Mouse (Mus musculus) splenic B cell, adult 2 months (primary cell): Measurements from ENCODE around the gene Slc8b1.

Source experiments
- DNase-seq: peaks from one replicate; pipeline ENCODE4 v3.0.0-alpha.2; 2011; ENCODE audit warnings: low read depth, low spot score
- H3K27me3 ChIP-seq: 2 replicates; pipeline ENCODE4 v1.6.1; 2012; ENCODE audit warnings: mild to moderate bottlenecking, low read length, moderate library complexity, mixed read lengths; ENCODE audit not compliant: control insufficient read depth, poor library complexity, insufficient read depth, severe bottlenecking
- H3K36me3 ChIP-seq: 2 replicates; pipeline ENCODE4 v1.6.1; 2012; ENCODE audit warnings: mild to moderate bottlenecking, low read length, moderate library complexity, mixed read lengths; ENCODE audit not compliant: control insufficient read depth, poor library complexity, insufficient read depth, severe bottlenecking

Gene Slc8b1

DNA sequence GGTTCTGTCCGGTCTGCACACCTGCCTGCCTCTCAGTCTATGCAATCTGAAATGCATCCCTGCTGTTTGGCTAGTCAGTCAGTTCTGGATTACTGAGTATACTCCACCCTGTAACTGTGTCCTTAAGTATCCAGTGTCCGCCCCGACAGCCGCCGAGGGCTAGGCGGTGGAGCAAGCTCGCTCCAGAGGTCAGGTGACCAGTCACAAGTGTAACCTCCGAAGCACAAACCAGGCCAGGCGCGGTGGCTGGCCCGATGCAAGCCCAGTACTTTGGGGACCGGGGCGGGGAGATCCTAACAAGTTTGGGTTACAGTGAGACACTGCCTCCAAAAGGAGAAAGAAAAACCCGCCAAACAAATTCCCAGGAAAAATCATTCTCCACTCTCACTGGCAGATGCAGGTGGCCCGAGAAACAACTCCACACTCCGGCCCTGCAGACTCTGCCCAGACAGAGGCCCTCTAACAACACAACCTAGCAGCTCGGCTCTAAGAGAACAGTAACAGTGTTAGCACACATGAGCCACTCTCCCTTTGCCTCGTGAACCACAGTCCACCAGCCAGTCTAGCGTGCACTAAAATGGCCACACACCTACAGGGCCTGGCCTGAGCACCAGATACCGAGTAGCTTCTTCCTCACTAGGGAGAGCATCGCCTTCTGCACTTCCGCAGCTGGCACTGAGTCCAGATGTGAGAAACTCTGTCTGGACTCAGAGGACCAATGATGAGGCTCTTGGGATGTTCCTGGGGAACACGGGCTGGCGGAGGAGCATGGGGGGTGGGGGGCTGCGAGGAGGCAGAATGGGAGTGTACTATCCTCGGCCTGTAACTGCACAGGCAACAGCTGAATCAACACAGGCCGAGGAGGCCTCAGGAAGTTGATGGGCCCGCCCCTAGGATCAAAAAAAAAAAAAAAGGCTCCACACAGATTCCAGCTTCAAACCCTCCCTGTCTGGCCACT lies 52.3 kb downstream of the Slc8b1 start:
- Histone ChIP-seq H3K27me3 (no peaks in the 10 kb centered on the region), H3K36me3 (0 out of 2 replicates have a peak, but pooled peaks cover 2% of the 10 kb centered on the region)
- no peak for DNase-seq

DNA sequence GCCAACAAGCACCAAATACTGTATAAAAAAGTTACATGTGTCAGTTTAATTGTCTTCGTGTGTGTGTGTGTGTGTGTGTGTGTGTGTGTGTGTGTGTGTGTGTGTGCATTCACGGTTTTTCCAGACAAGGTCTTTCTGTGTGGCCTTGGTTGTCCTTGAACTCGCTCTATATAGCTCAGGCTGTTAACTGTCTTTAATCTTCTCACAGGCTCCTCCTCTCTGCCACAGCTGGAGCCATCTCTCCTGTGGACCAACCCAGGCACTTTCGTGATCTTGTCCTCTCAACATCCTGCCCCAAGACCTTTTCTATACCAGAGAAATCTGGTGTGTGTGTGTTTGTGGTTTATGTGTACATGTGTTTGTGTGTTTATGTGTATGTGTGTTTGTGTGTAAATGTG lies 52.9 kb downstream of the Slc8b1 start:
- DNase-seq: no peak
- Histone ChIP-seq H3K27me3 (no peaks in the 10 kb centered on the region), H3K36me3 (0 out of 2 replicates have a peak, but pooled peaks cover 2% of the 10 kb centered on the region)

DNA sequence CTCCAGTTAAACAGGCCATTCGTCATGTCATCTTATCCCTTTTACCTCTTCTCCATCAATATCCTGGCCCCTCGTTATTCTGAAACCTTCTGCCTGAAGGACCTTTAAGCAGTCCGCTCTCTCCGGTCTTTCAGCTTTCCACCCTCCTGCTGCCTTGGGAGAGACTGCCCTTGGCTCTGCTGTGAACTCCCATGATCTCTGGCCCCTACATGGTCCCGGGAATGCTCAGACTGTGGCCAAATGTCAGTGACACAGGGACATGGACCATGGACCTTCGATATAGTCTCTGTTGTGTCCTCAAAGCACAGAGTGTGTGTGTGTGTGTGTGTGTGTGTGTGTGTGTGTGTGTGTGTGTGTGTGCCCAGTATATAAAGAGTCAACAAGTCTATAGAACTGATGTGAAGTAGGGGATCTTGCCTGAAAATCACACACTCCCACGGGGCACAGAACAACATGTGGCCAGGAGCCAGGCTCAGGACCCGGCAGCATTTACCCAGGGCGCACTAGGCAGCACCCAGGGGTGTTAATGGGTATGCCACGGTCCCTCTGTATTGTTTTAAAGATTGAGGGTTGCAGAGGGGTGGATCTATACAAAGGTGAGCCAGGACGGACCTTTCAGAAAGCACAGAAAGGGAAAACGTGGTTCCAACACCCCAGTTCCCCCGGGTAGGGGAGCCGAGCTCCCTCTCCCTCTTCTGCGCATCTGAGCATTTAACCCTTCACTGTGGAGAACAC lies 54.4 kb downstream of the Slc8b1 start:
- DNase-seq: no peak
- 0 out of 2 replicates have a peak, but pooled peaks cover 2% of the 10 kb centered on the region for H3K36me3 ChIP-seq
- H3K27me3 ChIP-seq: no peaks in the 10 kb centered on the region

DNA sequence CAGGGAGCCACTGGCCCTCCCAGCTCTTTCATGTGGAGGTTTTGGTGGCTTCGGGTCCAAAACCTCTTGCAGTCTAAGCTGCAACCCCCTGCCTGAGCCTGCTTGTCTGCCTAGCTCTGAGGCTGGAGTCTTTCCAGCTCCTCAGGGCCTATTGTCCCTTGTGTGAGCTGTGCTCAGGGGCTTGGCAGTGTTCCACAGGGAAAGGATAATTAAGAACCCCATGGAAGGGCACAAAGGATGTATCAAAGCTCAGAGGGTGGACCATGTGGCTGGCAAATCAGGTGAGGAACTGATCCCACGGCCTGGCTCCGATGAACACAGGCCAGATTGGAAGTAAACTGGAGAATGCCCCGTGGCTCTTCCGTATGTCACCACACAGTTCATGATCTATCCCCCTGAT lies 55.1 kb downstream of the Slc8b1 start:
- Histone ChIP-seq H3K27me3 (no peaks in the 10 kb centered on the region), H3K36me3 (0 out of 2 replicates have a peak, but pooled peaks cover 2% of the 10 kb centered on the region)
- no peak for DNase-seq

DNA sequence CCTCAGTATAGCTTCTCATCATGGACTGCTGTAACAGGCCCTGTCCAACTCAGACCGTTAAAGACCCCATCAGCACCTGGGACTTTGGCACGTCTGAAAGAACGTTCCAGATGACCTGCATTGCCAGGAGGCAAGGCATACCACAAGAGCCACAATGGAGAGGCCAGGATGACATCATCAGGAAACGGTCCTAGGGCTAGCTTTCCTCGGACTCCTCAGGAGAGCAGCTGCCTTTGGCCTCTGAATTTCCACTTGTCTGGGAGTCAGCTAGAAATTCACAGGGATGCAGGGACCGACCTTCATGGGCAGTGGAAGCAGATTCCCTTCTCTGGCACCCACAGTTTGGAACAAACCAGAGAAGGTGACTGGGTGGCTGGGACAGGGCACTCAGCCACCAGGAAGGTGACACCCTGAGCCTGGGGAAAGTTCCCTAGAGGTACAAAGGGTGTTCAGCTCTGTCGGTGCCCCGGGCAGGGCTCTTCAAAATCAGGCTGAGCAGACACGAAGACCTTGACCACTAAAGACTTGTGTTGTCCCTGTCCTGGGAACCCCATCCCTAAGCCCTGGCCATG lies 55.8 kb downstream of the Slc8b1 start:
- H3K27me3 ChIP-seq: no peaks in the 10 kb centered on the region
- no peak for DNase-seq
- 0 out of 2 replicates have a peak, but pooled peaks cover 2% of the 10 kb centered on the region for H3K36me3 ChIP-seq

DNA sequence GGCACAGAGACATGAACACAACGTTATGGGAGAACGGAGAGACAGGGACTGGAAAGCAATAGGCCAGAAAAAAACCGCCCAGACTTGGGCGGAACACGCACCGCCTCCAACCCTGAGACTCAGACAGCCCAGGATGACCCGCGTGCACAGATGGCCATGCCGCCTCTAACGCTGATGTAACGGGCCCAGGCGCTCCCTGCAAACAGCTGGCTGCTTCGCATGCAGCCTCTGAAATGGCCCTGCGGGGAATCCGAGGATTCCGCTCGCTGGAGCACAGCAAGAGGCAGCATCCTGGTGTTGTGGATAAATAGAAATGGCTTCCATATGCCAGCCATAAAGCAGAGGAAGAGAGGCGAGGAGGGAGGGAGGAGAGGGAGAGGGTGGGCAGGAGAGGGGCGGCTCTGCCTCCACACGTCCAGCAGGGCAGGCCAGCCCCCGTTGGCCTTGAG lies 56.3 kb downstream of the Slc8b1 start:
- no peak for DNase-seq
- Histone ChIP-seq H3K27me3 (no peaks in the 10 kb centered on the region), H3K36me3 (0 out of 2 replicates have a peak, but pooled peaks cover 2% of the 10 kb centered on the region)

DNA sequence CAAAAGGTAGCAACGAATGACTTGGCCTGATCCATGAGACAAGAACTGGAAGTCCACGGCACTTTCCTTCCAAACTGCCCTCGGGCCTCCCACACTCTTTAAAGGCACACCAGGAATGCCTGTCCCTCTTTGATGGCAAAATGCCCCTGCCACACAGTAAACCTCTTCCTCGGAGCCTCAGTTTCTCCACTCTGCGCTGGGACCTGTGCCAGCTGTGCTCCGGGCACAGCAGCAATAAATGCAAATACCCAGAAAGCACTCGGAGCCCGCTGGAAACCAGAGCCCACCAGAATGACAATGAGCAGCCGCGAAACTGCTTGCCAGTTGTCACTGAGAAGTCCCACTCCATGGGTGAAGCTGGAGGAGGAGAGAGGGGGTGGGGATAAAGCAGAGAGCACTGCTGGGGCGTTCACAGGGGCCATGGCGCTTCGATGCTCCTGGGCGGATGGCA lies 56.8 kb downstream of the Slc8b1 start:
- DNase-seq: no peak
- Histone ChIP-seq H3K36me3 (0 out of 2 replicates have a peak, but pooled peaks cover 2% of the 10 kb centered on the region), H3K27me3 (no peaks in the 10 kb centered on the region)

DNA sequence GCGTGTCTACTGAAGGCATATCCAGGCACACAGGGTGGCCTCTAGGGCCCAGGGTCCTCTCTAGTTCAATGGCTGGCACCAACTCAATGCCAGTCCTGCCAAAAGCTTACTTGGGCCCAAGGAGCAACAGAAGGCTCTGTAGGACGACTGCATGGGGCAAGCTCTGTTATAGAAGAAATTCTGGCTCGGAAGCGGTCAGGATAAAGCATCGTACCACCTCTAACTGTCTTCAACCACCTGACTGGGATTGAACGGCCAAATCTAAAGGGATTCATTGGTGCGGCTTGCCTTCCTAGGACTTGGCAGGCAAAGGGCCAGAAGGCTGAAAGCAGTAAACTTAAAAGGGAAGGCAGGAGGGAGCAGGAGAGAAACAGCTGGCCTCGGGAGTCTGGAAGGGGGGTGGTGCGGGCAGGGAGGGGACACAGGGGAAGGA lies 57.4 kb downstream of the Slc8b1 start:
- Histone ChIP-seq H3K36me3 (0 out of 2 replicates have a peak, but pooled peaks cover 2% of the 10 kb centered on the region), H3K27me3 (no peaks in the 10 kb centered on the region)
- no peak for DNase-seq

DNA sequence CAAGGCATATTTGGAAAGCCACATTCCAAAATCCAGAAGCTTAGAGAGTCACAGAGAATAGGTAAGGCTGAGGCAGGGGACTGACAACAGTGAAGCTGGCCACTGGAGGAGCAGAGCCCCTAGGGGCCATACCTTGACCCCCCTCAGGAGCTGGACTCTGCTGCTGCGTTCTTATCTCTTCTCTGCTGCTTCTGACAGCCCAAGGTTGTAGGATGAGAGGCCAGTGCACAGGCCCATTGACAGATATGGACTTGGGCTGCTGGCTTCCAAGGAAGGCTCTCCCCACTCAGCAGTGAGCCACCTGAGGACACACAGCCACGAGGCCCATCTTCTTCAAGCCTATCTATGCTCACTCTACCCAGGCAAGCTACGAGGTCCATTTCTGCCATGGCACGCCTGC lies 58.0 kb downstream of the Slc8b1 start:
- no peak for DNase-seq
- H3K36me3 ChIP-seq: 0 out of 2 replicates have a peak, but pooled peaks cover 2% of the 10 kb centered on the region
- no peaks in the 10 kb centered on the region for H3K27me3 ChIP-seq

DNA sequence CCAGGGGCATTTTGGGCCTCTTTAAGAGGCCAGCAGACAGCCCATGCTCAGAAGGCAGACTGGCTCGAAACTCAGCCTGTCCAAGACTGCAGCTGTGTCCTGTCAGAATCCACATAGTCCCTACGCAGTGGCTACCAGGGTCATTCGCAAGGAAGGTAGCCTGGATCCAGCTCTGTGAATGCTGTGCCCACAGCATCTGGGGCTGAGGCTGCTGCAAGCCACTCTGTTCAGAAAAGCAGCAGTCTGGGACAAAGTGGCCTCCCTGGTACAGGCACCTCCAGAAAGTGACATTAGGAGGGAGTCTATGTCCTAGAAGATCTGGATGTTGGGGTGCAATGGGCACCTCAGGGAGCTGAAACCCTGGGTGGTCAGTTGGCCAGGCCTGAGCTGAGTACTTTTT lies 58.8 kb downstream of the Slc8b1 start:
- H3K27me3 ChIP-seq: no peaks in the 10 kb centered on the region
- DNase-seq: no peak
- H3K36me3 ChIP-seq: 0 out of 2 replicates have a peak, but pooled peaks cover 2% of the 10 kb centered on the region

DNA sequence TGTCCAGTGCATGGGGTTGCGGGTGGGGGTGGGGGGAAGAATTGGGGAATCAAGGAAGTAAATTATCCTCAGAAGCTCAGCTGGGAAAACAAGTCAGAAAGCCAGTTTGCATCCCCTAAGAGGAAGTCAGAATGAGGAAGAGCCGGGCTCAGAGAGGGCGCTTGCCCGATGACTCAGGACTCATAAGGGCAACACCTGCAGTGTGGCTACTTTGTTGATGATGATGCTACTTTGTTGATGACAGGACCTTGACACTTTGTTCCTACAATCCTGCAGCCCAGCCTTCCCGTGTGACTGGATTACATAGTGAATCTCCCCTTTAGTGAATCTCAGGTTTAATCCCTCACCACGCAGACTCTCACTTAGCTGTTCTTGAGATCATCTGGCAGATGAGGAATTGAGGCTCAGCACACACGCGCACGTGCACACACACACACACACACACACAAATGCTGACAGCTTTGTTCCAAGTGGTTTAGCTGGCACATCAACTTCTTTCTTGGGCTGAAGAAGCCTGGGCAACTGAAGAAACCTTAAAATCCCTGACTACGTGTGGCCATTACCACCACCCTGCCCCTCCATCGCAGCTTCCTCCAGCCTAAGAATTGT lies 59.4 kb downstream of the Slc8b1 start:
- Histone ChIP-seq H3K36me3 (0 out of 2 replicates have a peak, but pooled peaks cover 2% of the 10 kb centered on the region), H3K27me3 (no peaks in the 10 kb centered on the region)
- peak; percentile 38 for DNase-seq

DNA sequence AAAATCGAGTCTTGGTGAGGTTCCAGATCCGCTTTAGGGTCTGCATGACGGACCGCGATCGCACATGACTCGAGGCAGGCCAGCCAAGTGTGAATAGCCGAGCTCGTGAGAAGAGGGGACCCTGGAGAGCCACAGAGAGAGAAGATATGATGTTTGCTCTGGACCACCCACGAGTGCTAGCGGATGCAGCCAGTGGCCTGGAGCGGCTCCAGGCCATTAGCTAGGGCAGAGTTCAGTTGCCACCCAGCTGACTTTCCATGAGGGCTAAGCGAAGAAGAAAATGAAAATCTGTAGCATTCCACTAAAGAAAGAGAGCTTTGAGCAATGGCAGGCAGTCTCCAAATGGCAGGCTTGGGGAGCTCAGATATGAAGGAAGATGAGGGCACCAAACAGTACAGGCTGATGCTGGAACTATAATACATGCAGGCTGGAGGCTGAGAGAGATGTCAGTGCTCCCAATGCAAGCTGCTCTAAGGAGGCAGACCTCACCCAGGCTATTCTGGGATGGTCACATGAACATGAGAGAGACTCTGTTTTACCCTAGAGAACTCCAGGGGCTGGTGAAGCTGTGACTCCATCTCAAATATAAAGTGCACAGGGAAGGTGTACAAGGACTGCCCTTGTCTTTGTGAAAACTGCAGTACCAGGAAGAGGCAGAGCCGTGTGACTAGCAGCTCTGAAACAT lies 60.2 kb downstream of the Slc8b1 start:
- Histone ChIP-seq H3K27me3 (no peaks in the 10 kb centered on the region), H3K36me3 (0 out of 2 replicates have a peak, but pooled peaks cover 2% of the 10 kb centered on the region)
- no peak for DNase-seq

DNA sequence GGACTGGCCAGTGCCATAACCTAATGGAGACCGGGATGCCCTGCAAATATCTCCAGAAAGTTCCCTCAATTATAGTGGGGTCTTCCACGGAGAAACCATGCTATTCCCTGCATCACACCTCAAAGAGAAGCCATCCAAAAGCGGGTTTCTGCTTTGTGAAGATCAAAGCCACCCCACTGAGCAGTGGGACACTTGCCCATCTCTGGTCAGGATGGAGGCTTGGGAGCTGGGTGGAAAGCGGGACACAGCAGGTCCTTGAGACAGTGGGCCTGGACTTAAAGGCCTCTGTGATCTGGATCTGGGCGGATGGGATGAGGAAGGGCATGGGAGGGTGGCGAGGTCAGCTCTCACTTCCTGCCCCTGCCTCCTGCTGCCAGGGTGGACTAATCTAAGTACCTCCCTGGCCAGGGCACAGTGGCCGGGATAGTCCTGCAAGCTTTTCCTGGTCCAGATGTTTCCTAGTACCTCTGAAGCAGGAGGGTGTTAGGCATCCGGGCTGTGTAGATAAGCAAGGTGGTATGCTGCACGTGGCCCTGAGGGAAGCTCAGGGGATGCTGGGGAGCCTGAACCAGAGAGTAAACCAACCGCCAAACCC lies 63.6 kb downstream of the Slc8b1 start:
- Histone ChIP-seq H3K27me3 (no peaks in the 10 kb centered on the region), H3K36me3 (no peaks in the 10 kb centered on the region)
- DNase-seq: no peak
